Mouse (Mus musculus): ENCODE measurements around the gene B3galt1. TPM values are rescaled to one million over a fixed set of nuclear protein-coding genes. Genes with fewer than 3 reads are reported as not detected.

Gene B3galt1
- polyA plus RNA-seq, 1 experiment = 1.5 TPM

GRCm38 (mm10) chr2:68005210-68005609, 439.5 kb downstream of the B3galt1 start:
- Histone ChIP-seq H3K9me3 (replicated peaks; ENCODE audit: control insufficient read depth, insufficient read depth, low read length, poor library complexity, severe bottlenecking) (no peaks in the 10 kb centered on the region), H3K9ac (ENCODE audit: low read depth, poor library complexity, severe bottlenecking) (no peak overlapping the region), H3K27me3 (ENCODE audit: control insufficient read depth, insufficient read depth, low read length, poor library complexity, severe bottlenecking) (no peaks in the 10 kb centered on the region), H3K27ac (ENCODE audit: insufficient read depth, low read length) (no peak overlapping the region), H3K4me3 (ENCODE audit: low read depth, low read length) (no peak overlapping the region), H3K4me1 (ENCODE audit: control insufficient read depth, insufficient read depth, low read length) (no peaks in the 10 kb centered on the region), H3K36me3 (ENCODE audit: control insufficient read depth, insufficient read depth, low read length, poor library complexity, severe bottlenecking) (no peaks in the 10 kb centered on the region)
- no peak for TF ChIP-seq EP300 (IDR thresholded peaks at IDR 0.05; ENCODE audit: insufficient read depth, low read depth, low read length)

- Histone ChIP-seq H3K27ac (ENCODE audit: insufficient read depth, low read length) (no peak overlapping the region), H3K4me1 (ENCODE audit: control insufficient read depth, insufficient read depth, low read length) (no peaks in the 10 kb centered on the region), H3K27me3 (ENCODE audit: control insufficient read depth, insufficient read depth, low read length, poor library complexity, severe bottlenecking) (no peaks in the 10 kb centered on the region), H3K36me3 (ENCODE audit: control insufficient read depth, insufficient read depth, low read length, poor library complexity, severe bottlenecking) (no peaks in the 10 kb centered on the region), H3K4me3 (ENCODE audit: low read depth, low read length) (no peak overlapping the region), H3K9ac (ENCODE audit: low read depth, poor library complexity, severe bottlenecking) (no peak overlapping the region), H3K9me3 (replicated peaks; ENCODE audit: control insufficient read depth, insufficient read depth, low read length, poor library complexity, severe bottlenecking) (no peaks in the 10 kb centered on the region)
- TF ChIP-seq EP300 (IDR thresholded peaks at IDR 0.05; ENCODE audit: insufficient read depth, low read depth, low read length) = no peak
Measured at GRCm38 (mm10) chr2:68005711-68006110, 440.0 kb downstream of the B3galt1 start.

- Histone ChIP-seq H3K4me1 (ENCODE audit: control insufficient read depth, insufficient read depth, low read length) (no peaks in the 10 kb centered on the region), H3K27ac (ENCODE audit: insufficient read depth, low read length) (no peak overlapping the region), H3K4me3 (ENCODE audit: low read depth, low read length) (no peak overlapping the region), H3K27me3 (ENCODE audit: control insufficient read depth, insufficient read depth, low read length, poor library complexity, severe bottlenecking) (no peaks in the 10 kb centered on the region), H3K36me3 (ENCODE audit: control insufficient read depth, insufficient read depth, low read length, poor library complexity, severe bottlenecking) (no peaks in the 10 kb centered on the region), H3K9me3 (replicated peaks; ENCODE audit: control insufficient read depth, insufficient read depth, low read length, poor library complexity, severe bottlenecking) (no peaks in the 10 kb centered on the region), H3K9ac (ENCODE audit: low read depth, poor library complexity, severe bottlenecking) (no peak overlapping the region)
- no peak for TF ChIP-seq POLR2A (IDR thresholded peaks at IDR 0.05; ENCODE audit: insufficient read depth, low read length)
Measured at GRCm38 (mm10) chr2:68011336-68011735, 445.7 kb downstream of the B3galt1 start.

GRCm38 (mm10) chr2:68020251-68020680, 454.6 kb downstream of the B3galt1 start:
- TF ChIP-seq CTCF (IDR thresholded peaks at IDR 0.05; ENCODE audit: low read depth, low read length) (no peak), POLR2A (IDR thresholded peaks at IDR 0.05; ENCODE audit: insufficient read depth, low read length) (no peak)
- no peaks in the 10 kb centered on the region for H3K4me1 ChIP-seq (ENCODE audit: control insufficient read depth, insufficient read depth, low read length)
- no peak overlapping the region for H3K4me3 ChIP-seq (ENCODE audit: low read depth, low read length)
- no peaks in the 10 kb centered on the region for H3K9me3 ChIP-seq (replicated peaks; ENCODE audit: control insufficient read depth, insufficient read depth, low read length, poor library complexity, severe bottlenecking)
- H3K36me3 ChIP-seq (ENCODE audit: control insufficient read depth, insufficient read depth, low read length, poor library complexity, severe bottlenecking) = no peaks in the 10 kb centered on the region
- H3K9ac ChIP-seq (ENCODE audit: low read depth, poor library complexity, severe bottlenecking) = no peak overlapping the region
- no peak overlapping the region for H3K27ac ChIP-seq (ENCODE audit: insufficient read depth, low read length)
- no peaks in the 10 kb centered on the region for H3K27me3 ChIP-seq (ENCODE audit: control insufficient read depth, insufficient read depth, low read length, poor library complexity, severe bottlenecking)

DNA sequence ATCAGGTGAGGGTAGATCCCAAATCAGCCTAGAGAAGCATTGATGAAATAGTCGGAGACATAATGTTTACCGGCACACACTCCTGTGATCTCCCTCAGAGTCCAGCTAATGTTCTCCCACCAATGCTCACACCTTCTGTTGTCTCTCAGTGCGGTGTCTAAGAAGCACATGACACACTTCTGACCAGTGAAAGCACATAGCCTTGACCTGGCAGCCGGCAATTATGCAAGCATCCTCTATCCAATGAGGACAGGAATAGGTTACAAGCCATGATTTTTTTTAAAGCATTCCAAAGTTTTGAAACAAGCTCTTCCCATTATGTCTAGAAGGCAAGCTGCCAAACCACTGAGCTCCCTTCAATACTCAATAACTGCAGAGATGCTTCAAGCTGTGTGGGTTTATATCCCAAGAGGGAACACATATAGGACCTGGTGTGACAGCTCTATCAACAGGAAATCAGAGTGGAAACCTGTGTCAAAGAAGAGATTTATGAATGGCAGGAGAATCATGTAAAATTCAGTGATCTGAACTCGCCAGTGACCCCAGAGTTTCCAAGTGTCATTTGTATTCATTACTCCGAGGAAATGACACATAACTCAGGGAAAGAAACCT, 456.0 kb downstream of the B3galt1 start:
- Histone ChIP-seq H3K9me3 (replicated peaks; ENCODE audit: control insufficient read depth, insufficient read depth, low read length, poor library complexity, severe bottlenecking) (no peaks in the 10 kb centered on the region), H3K27ac (ENCODE audit: insufficient read depth, low read length) (no peak overlapping the region), H3K4me3 (ENCODE audit: low read depth, low read length) (no peak overlapping the region), H3K4me1 (ENCODE audit: control insufficient read depth, insufficient read depth, low read length) (no peaks in the 10 kb centered on the region), H3K27me3 (ENCODE audit: control insufficient read depth, insufficient read depth, low read length, poor library complexity, severe bottlenecking) (no peaks in the 10 kb centered on the region), H3K9ac (ENCODE audit: low read depth, poor library complexity, severe bottlenecking) (no peak overlapping the region), H3K36me3 (ENCODE audit: control insufficient read depth, insufficient read depth, low read length, poor library complexity, severe bottlenecking) (no peaks in the 10 kb centered on the region)
- TF ChIP-seq EP300 (IDR thresholded peaks at IDR 0.05; ENCODE audit: insufficient read depth, low read depth, low read length) (no peak), CTCF (IDR thresholded peaks at IDR 0.05; ENCODE audit: low read depth, low read length) (no peak), POLR2A (IDR thresholded peaks at IDR 0.05; ENCODE audit: insufficient read depth, low read length) (no peak)

DNA sequence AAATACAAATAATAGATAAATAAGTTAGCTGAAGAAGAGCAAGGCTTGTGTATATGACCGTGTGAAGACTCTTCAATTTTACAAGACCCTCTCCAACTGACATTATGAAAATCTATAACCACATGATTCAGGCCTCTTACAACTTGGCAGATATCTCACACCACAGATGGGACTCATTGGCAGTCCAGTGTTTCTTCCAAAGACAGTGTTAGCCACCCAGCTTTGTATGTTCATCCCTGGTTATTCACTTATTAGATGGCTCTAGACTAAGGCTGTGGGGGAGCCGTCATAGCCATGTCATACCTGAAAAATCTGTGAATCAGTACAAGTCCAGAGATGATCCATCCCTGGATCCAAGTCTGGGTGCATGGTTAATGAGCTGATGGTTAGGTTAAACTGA, 463.1 kb downstream of the B3galt1 start:
- no peaks in the 10 kb centered on the region for H3K4me1 ChIP-seq (ENCODE audit: control insufficient read depth, insufficient read depth, low read length)
- no peak overlapping the region for H3K9ac ChIP-seq (ENCODE audit: low read depth, poor library complexity, severe bottlenecking)
- TF ChIP-seq CTCF (IDR thresholded peaks at IDR 0.05; ENCODE audit: low read depth, low read length) = no peak
- TF ChIP-seq POLR2A (IDR thresholded peaks at IDR 0.05; ENCODE audit: insufficient read depth, low read length) = no peak
- no peak for TF ChIP-seq EP300 (IDR thresholded peaks at IDR 0.05; ENCODE audit: insufficient read depth, low read depth, low read length)
- H3K4me3 ChIP-seq (ENCODE audit: low read depth, low read length) = no peak overlapping the region
- no peak overlapping the region for H3K27ac ChIP-seq (ENCODE audit: insufficient read depth, low read length)
- H3K9me3 ChIP-seq (replicated peaks; ENCODE audit: control insufficient read depth, insufficient read depth, low read length, poor library complexity, severe bottlenecking) = no peaks in the 10 kb centered on the region
- H3K36me3 ChIP-seq (ENCODE audit: control insufficient read depth, insufficient read depth, low read length, poor library complexity, severe bottlenecking) = no peaks in the 10 kb centered on the region
- H3K27me3 ChIP-seq (ENCODE audit: control insufficient read depth, insufficient read depth, low read length, poor library complexity, severe bottlenecking) = no peaks in the 10 kb centered on the region
